Mouse (Mus musculus): ENCODE measurements around the gene Fam71e1.
A peak's percentile ranks its signal among the peaks of the same experiment; 100 is the strongest.

The Fam71e1 gene

GRCm38 (mm10) chr7:44497361-44498055 lies 1.1 kb downstream of the Fam71e1 start:
- no peak for DNase-seq (ENCODE audit: low read depth, low spot score)

DNA sequence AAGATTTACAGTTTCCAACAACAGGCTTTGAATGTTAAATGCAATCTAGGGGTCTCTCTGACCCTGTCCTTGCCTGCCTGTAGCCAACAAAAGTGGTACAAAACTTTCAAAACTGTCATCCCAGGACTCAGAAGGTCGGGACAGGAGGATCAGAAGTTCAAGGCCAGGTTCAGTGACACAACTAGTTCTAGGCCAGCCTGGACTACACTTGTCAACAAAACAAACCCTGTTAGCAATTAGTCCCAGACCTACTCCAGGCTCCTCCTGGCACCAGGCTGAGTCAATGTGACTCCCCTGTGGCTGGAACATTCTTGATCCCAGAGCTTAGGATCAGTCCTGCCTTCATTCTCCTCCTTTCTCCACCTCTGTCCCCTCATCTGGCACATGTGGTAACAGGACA lies 2.5 kb downstream of the Fam71e1 start:
- DNase-seq (ENCODE audit: low read depth, low spot score): no peak

GRCm38 (mm10) chr7:44500046-44500445 lies 3.7 kb downstream of the Fam71e1 start:
- no peak for DNase-seq (ENCODE audit: low read depth, low spot score)

GRCm38 (mm10) chr7:44501563-44502115 lies 5.3 kb downstream of the Fam71e1 start:
- DNase-seq (ENCODE audit: low read depth, low spot score): peak; percentile 75

DNA sequence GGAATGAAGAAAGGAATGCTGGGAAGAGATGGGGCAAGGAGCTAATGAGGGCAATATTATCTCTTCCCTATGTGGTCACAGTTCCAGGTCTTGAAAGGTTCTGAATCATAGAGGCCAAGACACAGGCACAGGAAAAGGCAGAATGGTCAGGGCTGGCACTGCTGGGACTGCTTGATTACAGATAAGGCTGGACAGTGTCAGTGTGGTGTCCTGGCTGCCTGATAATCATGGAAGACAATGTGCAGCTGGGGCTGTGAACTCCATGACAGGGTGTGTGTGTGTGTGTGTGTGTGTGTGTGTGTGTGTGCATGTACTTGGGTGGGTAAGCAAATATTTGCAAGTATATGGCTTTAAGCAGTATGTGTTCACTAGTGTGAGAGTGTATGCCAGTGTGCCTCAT lies 11.1 kb downstream of the Fam71e1 start:
- no peak for DNase-seq (ENCODE audit: low read depth, low spot score)

DNA sequence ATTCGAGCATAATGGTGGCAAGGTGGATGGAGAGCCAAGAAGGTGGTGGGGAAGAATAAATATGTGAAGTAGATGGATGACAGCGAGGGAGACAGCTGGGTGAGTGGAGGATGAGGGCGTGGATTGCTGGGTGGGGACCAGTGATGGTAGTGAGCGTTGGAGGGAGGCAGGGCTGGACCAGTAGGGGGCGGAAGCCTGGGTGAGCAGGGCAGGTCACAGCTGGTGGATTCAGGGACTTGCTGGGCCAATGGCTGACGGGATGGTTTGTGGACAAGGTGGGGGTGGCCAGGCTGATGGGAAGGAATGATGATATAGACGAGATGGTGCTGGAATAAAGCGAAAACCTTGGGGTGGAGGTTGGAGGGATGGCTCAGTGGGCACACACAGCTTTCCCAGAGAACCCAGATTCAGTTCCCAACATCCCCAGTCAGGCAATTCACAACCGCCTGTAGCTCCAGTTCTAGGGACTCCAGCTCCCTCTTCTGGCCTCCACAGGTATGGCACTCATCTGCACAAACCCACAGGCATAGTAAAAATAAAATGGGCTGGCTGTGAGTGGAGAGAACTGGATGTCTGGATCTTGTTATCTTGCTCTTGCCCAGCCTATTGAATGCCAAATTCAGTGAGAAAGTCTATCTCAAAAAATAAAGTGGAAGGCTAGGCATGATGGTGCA lies 23.0 kb downstream of the Fam71e1 start:
- DNase-seq (ENCODE audit: low read depth, low spot score): no peak

DNA sequence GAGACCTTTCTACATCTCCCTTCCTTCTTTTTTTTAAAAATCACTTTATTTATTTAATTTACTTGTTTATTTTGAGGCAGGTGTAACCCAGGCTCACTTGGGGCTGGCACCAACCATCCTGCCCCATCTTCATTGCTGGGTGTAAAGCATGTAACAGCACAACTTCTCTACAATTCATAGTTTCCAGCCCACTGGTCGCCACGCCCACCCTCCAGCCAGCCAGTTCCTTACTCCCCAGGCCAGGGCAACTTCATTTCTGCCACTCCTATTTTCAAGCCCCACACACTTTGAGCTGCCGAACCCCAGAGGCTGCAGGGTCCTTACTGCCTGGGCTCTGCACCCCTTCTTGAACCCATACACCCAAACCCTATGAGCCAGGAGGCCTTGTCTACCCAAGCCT lies 24.6 kb downstream of the Fam71e1 start:
- no peak for DNase-seq (ENCODE audit: low read depth, low spot score)

DNA sequence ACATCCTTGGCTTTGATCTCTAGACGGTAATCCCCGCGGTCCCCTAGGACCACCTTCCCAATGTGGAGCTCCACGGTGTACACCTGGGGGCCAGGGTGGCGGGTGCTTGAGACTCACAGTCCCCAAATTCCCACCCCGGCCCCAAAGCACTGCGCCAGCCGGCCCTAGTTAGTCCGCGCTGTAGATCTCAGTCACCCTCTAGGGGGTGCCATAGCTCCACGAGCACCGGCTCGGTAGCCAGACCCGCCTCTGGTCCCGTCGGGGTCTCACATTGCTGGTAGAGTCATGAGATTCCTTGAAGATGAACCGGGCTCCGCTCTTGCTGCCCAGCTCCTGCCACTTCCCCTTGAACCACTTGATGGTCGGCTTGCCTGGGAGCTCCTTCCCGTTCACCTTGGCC lies 25.3 kb downstream of the Fam71e1 start:
- DNase-seq (ENCODE audit: low read depth, low spot score): peak; percentile 55

- no peak for DNase-seq (ENCODE audit: low read depth, low spot score)
These were observed 26.7 kb downstream of the Fam71e1 start for GRCm38 (mm10) chr7:44523056-44523455.

GRCm38 (mm10) chr7:44524502-44524901 lies 28.1 kb downstream of the Fam71e1 start, which contains the start of gene Mybpc2:
Gene Mybpc2, minus strand, starts transcription at chr7:44524656.
- no peak for DNase-seq (ENCODE audit: low read depth, low spot score)

DNA sequence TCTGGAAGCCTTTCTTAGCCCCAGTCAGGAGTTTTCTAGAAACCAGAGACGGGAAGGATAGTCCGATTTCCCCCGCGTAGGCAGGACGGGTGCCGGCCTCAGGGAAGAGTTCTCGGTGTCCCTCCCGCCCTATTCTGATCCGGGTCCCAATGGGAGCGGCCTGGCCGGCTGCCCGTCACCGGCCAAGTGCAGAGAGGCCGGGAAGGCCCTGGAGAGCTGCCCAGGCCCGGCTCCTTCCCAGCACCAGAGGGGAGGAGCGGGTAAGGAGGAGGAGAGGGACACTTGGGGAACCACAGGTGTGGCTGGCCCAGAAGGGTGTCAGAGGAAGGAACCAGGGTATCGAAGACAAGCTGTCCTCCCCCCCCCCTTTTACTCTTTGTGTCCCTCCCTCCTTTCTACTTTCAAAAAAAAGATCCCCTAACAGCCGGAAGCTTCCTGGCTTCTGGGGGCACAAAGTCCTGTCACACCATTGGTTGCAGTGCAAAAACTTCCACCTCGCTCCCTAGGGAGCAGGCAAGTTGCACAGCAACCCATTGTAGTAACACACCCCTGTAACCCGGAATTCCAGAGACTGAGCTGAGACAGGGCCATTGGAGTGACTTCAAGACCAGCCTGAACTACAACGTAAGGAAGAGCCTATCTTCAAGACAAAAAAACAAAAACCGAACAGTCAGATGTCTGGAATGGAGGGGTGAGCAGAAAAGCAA lies 28.9 kb downstream of the Fam71e1 start:
- DNase-seq (ENCODE audit: low read depth, low spot score): no peak

DNA sequence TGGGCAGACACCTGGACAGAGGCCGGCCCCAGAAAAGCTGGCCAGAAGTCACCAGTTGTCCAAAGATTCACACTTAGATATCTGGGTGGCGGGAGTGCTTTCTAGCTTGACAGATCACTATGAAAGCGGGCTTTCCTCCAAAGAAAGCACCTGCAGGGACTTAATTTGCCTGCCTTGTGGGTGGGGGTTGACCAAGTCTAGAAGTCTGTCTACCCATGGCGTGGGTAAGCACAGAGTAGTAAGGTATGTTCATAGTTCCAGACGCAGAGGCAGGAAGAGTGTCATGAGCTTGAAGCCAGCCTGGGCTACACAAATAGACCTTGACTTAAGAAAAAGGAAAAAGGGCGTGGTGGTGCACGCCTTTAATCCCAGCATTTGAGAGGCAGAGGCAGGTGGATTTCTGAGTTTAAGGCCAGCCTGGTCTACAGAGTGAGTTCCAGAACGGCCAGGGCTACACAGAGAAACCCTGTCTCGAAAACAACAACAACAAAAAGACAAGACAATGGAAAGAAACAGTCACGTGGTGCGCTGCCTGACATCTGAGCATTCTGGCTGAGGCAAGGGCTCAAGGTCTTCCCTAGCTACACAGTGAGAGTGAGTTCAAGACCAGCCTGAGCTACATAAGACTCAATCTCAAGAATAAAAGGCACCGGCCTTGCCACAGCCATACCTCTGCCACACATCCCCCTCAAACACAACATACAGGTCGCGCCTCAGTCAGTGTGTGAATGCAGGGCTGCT lies 30.2 kb downstream of the Fam71e1 start:
- DNase-seq (ENCODE audit: low read depth, low spot score): no peak

- peak; percentile 68 for DNase-seq (ENCODE audit: low read depth, low spot score)
These were observed 31.4 kb downstream of the Fam71e1 start for GRCm38 (mm10) chr7:44527483-44528398.

- no peak for DNase-seq (ENCODE audit: low read depth, low spot score)
These were observed 33.1 kb downstream of the Fam71e1 start for GRCm38 (mm10) chr7:44529518-44529917.

DNA sequence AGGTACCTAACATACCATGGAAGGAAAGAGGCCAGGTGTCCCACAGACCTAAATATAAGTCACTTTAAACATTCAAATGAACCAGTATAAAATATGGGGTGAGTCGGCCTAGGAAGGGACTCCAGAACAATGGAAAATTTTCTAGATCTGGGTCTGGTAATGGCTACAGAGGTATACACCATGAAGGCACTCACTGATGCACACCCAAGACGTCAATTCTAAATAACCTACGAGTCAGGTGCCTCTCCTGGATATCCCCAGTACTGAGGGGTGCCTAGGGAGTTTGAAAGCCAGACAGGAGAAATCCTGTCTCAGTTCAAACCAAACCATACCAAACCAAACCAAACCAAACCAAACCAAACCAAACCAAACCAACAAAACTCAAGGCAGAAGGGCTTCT lies 34.1 kb downstream of the Fam71e1 start:
- DNase-seq (ENCODE audit: low read depth, low spot score): no peak

GRCm38 (mm10) chr7:44531207-44531606 lies 34.8 kb downstream of the Fam71e1 start:
- no peak for DNase-seq (ENCODE audit: low read depth, low spot score)

DNA sequence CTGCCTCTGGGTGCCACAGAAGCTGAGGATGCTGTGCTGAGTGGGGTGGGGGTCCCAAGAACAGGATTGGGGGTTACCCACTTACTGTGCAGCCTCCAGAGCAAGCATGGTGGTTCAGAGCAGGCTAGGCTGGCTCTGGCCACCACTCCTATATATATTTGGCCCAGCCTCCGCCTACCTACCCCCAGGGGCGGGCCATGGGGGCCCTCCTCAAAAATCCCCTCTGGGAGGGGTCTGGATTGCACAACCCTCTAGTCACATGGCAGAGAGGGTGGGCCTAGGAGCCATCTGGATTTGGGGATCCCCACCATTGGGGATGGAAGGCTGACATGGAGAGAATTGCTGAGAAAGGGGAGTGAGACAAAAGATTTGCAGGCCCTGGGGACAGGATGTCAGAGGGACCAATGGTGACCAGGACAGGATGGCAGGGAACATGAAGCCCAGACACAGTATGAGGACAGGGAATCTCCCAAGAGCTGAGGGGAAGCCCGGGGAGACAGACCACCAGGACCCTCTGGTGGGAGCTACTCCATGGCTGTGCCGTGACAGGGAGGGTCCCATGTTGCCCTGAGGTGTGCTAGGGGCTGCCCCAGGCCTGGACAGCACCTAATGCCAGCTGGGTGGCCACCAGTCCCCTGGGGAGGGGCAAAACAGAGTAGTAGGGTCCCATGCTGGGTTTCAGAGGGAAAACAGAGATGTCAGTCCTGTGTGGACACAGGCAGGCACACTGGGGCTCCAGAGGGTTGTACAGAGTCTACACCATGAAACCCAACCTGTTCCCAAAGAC lies 35.8 kb downstream of the Fam71e1 start, which contains the start of gene Spib:
Gene Spib (minus strand): TSS at position 126 of the 787 bp plus-strand sequence.
- DNase-seq (ENCODE audit: low read depth, low spot score): no peak

- DNase-seq (ENCODE audit: low read depth, low spot score): no peak
These were observed 36.8 kb downstream of the Fam71e1 start for GRCm38 (mm10) chr7:44532918-44533745.

DNA sequence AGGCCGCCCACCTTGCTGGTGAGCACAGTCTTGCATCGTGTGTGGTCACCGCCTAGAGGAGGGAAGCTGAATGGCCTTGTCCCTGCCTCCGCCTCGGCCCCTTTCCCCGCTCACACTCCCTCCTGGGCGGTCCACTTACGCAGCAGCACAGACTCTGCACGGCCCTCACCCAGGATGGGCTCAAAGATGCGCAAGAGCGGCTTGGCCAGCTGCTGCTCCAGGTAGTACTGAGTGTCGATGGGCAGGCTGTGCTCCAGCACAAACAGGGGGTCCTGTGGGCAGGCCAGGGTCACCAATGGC lies 37.3 kb downstream of the Fam71e1 start:
- DNase-seq (ENCODE audit: low read depth, low spot score): no peak

All from forelimb bud, embryonic 11.5 days (tissue).